Mouse (Mus musculus): ENCODE results near the gene Ifi209. TPM values are rescaled to one million over a fixed set of nuclear protein-coding genes. Genes with fewer than 3 reads are reported as not detected.

The Ifi209 gene
- polyA plus RNA-seq, 1 experiment: 0.04 TPM

DNA sequence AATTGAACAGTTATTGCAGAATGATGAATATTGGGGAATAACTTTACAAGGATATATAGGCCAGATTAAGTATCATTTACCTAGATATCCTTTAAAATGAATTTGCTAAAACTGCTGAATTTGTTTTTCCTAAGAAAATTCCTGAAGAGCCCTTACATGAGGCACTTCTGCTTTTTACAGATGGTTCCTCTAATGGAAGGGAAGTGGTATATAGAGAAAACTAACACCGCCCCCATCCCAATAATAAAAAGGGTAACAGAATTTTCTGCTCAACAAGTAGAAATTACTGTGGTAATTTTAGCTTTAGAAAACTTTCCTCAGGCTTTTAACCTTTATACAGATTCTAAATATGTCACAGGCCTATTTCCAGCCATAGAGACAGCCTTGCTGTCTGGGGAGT is 63.6 kb downstream of the Ifi209 start:
- Histone ChIP-seq H3K27me3 (ENCODE audit: control insufficient read depth, insufficient read depth, insufficient read length) (no peaks in the 10 kb centered on the region), H3K36me3 (ENCODE audit: control insufficient read depth, insufficient read depth) (no peaks in the 10 kb centered on the region), H3K79me2 (ENCODE audit: control insufficient read depth, insufficient read depth) (no peaks in the 10 kb centered on the region), H3K4me3 (no peak overlapping the region), H3ac (ENCODE audit: control insufficient read depth, insufficient read length) (no peak overlapping the region), H3K4me2 (ENCODE audit: low read depth) (no peak overlapping the region)
- TF ChIP-seq MAX (IDR thresholded peaks at IDR 0.05; ENCODE audit: low read depth) (no peak), E2F4 (IDR thresholded peaks at IDR 0.05; ENCODE audit: insufficient read depth) (no peak), POLR2A (IDR thresholded peaks at IDR 0.05; ENCODE audit: insufficient read length, low read depth) (no peak)

Other genes with a start within 250 kb of the Ifi209 start
- gene Ifi206, start 139.9 kb upstream of the Ifi209 start, polyA plus RNA-seq (2012; fragmentation: generic; extraction: Trizol): 0.01 TPM
- gene Ifi214, start 95.0 kb upstream of the Ifi209 start, polyA plus RNA-seq (2012; fragmentation: generic; extraction: Trizol): not detected
- not detected for gene Ifi213, start 31.6 kb upstream of the Ifi209 start, polyA plus RNA-seq (2012; fragmentation: generic; extraction: Trizol)
- gene Ifi208, start 42.8 kb downstream of the Ifi209 start, polyA plus RNA-seq (2012; fragmentation: generic; extraction: Trizol): 0.01 TPM
- gene Ifi207, start 110.8 kb downstream of the Ifi209 start, polyA plus RNA-seq (2012; fragmentation: generic; extraction: Trizol): 0.10 TPM
- gene Ifi204, start 136.0 kb downstream of the Ifi209 start, polyA plus RNA-seq (2012; fragmentation: generic; extraction: Trizol): 5.2 TPM

All from myocyte (in vitro differentiated cells).